Comparison of ENCODE assay signal across 4 mouse cellular contexts in the genomic region with DNA sequence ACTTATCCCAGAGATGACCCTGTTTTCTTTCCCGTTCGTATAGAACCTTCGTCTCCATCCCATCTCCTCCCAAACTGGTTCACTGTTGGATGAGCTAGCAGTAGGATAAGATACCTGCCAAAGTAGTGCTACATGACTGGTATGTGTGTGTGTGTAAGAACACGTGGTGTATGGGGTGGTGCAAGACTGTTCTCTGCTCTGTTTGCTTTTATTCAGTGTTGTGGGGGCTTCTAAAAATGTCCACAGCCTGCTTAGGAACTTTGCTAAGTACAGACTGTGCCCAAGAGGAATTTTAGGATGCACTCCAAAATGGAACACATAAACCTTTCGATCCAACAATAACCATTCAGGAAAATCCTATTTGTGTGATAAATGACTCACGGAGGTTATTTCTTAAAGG.
"Had no signal": no experiment of that assay in that cellular context is flagged by ENCODE, and none has a peak within 500 bp of the region (broad histone marks: within the 10 kb centered on the region; RNA-seq: fewer than 3 reads in every experiment).

No protein-coding gene starts in this region.

- DNase-seq: kidney, adult 2 months; kidney, postnatal 14 days; lung, adult 18-20 months; lung, postnatal 36 days had no signal
